Mouse (Mus musculus): ENCODE measurements at regions not wholly inside any gene's neighbourhood (a gene's known extent, or its start where the extent isn't known, plus 50 kb on each side); places are given as distances from the start of the nearest gene placed in this dataset.

DNA sequence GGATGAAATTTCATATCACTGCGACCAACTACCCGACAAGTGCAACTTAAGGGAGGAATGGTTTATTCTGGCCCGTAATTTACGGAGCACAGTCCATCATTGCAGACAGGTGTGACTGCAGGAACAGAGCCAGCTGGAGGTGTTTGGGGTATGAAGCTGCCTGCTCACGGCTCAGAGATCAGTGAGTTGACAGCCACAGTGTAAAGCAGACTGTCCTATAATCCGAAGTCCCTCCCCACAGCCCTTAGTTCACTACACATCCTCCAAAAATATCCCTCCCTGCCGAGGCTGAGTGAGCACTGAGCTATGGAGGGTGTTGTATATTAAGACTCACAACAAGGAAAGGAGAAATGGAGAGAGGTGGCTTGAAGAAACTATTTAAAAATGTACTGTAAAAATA lies 88.0 kb upstream of the Ednrb start:
- Histone ChIP-seq H3K4me3 (no peak overlapping the region), H3K36me3 (no peaks in the 10 kb centered on the region), H3K9me3 (no peaks in the 10 kb centered on the region), H3K27ac (no peak overlapping the region), H3K27me3 (ENCODE audit: insufficient read depth, poor library complexity, severe bottlenecking) (no peaks in the 10 kb centered on the region), H3K4me1 (no peaks in the 10 kb centered on the region)
- DNase-seq (ENCODE audit: low spot score), result no peak
- WGBS, result 74% methylated on average over 7 of the region's 7 CpGs

- 89% methylated on average over 11 of the region's 11 CpGs for WGBS
- no peaks in the 10 kb centered on the region for H3K36me3 ChIP-seq
Observed at GRCm38 (mm10) chr14:103929734-103930364, 85.6 kb upstream of the Ednrb start.

GRCm38 (mm10) chr14:103929155-103929729 lies 85.0 kb upstream of the Ednrb start:
- Histone ChIP-seq H3K36me3 (no peaks in the 10 kb centered on the region), H3K27me3 (ENCODE audit: insufficient read depth, poor library complexity, severe bottlenecking) (no peaks in the 10 kb centered on the region), H3K4me1 (no peaks in the 10 kb centered on the region), H3K4me3 (no peak overlapping the region), H3K9me3 (no peaks in the 10 kb centered on the region), H3K27ac (no peak overlapping the region)
- DNase-seq (ENCODE audit: low spot score), result no peak
- WGBS, result 74% methylated on average over 6 of the region's 6 CpGs

More at GRCm38 (mm10) chr14:103929734-103930364, 85.6 kb upstream of the Ednrb start:
- H3K4me1 ChIP-seq, result no peaks in the 10 kb centered on the region
- no peak for DNase-seq (ENCODE audit: low spot score)
- no peak overlapping the region for H3K27ac ChIP-seq
- H3K27me3 ChIP-seq (ENCODE audit: insufficient read depth, poor library complexity, severe bottlenecking), result no peaks in the 10 kb centered on the region
- H3K4me3 ChIP-seq, result no peak overlapping the region
- no peaks in the 10 kb centered on the region for H3K9me3 ChIP-seq

DNA sequence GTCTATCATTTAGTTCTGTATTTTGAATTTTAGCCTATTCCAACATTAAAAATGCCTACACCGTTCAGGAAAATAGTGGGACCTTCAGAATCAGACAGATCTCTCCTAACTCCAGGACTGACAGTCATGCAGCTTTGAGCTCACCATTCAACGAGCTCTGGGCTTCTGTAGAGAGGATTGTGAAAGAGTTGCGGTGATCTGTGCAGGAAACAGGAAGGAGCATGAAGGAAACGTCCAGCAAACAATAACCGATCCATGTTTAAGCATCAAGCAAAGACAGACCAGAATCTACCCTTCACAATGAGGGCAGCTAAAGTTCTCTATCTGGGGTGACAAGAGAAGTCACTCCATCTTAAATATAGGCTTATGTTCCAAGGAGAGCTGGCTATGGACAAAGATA lies 76.0 kb upstream of the Ednrb start:
- peaks cover 15% of the 10 kb centered on the region for H3K4me1 ChIP-seq
- H3K36me3 ChIP-seq, result no peaks in the 10 kb centered on the region
- H3K27me3 ChIP-seq (ENCODE audit: insufficient read depth, poor library complexity, severe bottlenecking), result no peaks in the 10 kb centered on the region
- 0 out of 2 replicates have a peak overlapping the region, but pooled peaks have one; percentile 25 for H3K27ac ChIP-seq
- WGBS, result 57% methylated on average over 5 of the region's 5 CpGs
- H3K4me3 ChIP-seq, result no peak overlapping the region
- no peaks in the 10 kb centered on the region for H3K9me3 ChIP-seq
- no peak for DNase-seq (ENCODE audit: low spot score)

GRCm38 (mm10) chr14:103919380-103919779 lies 75.2 kb upstream of the Ednrb start:
- H3K36me3 ChIP-seq, result no peaks in the 10 kb centered on the region
- no peaks in the 10 kb centered on the region for H3K27me3 ChIP-seq (ENCODE audit: insufficient read depth, poor library complexity, severe bottlenecking)
- 52% methylated on average over 4 of the region's 4 CpGs for WGBS
- H3K4me3 ChIP-seq, result no peak overlapping the region
- H3K4me1 ChIP-seq, result peaks cover 17% of the 10 kb centered on the region
- DNase-seq (ENCODE audit: low spot score), result no peak
- no peaks in the 10 kb centered on the region for H3K9me3 ChIP-seq
- H3K27ac ChIP-seq, result no peak overlapping the region

DNA sequence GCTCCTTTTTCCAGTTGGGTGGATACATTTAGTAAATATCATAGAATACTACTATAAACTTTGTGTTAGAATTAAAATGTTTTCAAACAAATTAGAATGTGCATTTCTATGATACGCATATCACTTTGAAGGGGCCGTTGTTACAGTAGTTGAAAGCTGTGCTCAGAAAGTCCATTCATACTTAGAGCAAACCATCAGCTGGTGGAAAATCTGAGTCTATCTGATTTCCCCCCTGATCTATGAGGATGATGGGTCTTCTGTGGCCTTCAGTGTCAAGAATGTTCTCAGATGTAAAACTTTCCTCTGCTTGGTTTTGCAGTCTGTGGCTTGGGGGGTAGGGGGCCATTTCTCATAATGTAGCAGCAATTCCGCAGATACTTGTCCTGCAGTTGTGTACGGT lies 69.3 kb upstream of the Ednrb start:
- Histone ChIP-seq H3K36me3 (no peaks in the 10 kb centered on the region), H3K27me3 (ENCODE audit: insufficient read depth, poor library complexity, severe bottlenecking) (no peaks in the 10 kb centered on the region), H3K4me1 (peaks cover 3% of the 10 kb centered on the region; the same call in 1 of the 2 replicates), H3K4me3 (no peak overlapping the region), H3K9me3 (no peaks in the 10 kb centered on the region), H3K27ac (no peak overlapping the region)
- WGBS, result 88% methylated on average over 4 of the region's 4 CpGs
- no peak for DNase-seq (ENCODE audit: low spot score)

DNA sequence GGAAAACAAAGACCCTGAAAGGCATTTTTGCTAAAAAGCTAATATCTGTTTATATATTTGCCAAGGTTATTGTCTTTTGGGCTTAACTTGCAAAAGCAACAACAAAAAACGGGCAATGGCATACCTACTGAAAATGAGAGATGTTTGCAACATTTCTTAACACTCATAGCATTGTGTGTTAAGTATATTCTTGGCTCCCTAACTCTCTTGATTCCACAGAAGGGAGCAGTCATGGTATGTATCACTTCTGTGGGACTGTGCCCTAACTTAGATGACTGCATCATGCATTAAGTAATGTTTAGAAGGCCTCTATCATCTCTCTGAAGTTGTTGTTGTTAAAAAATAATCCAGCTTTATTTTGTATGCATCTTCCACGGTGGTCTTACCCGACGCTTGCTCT lies 67.5 kb upstream of the Ednrb start:
- Histone ChIP-seq H3K36me3 (no peaks in the 10 kb centered on the region), H3K4me3 (no peak overlapping the region), H3K9me3 (no peaks in the 10 kb centered on the region), H3K27ac (no peak overlapping the region), H3K4me1 (peaks cover 3% of the 10 kb centered on the region; the same call in 1 of the 2 replicates), H3K27me3 (ENCODE audit: insufficient read depth, poor library complexity, severe bottlenecking) (no peaks in the 10 kb centered on the region)
- 83% methylated on average over 4 of the region's 4 CpGs for WGBS
- no peak for DNase-seq (ENCODE audit: low spot score)

GRCm38 (mm10) chr14:103911280-103911679 lies 67.1 kb upstream of the Ednrb start:
- no peak for DNase-seq (ENCODE audit: low spot score)
- 83% methylated on average over 1 of the region's 1 CpGs for WGBS
- no peak overlapping the region for H3K4me3 ChIP-seq
- peaks cover 3% of the 10 kb centered on the region; the same call in 1 of the 2 replicates for H3K4me1 ChIP-seq
- no peaks in the 10 kb centered on the region for H3K36me3 ChIP-seq
- H3K9me3 ChIP-seq, result no peaks in the 10 kb centered on the region
- H3K27me3 ChIP-seq (ENCODE audit: insufficient read depth, poor library complexity, severe bottlenecking), result no peaks in the 10 kb centered on the region
- H3K27ac ChIP-seq, result no peak overlapping the region

- no peak for DNase-seq (ENCODE audit: low spot score)
- Histone ChIP-seq H3K27me3 (ENCODE audit: insufficient read depth, poor library complexity, severe bottlenecking) (no peaks in the 10 kb centered on the region), H3K36me3 (no peaks in the 10 kb centered on the region), H3K9me3 (no peaks in the 10 kb centered on the region), H3K27ac (no peak overlapping the region), H3K4me3 (no peak overlapping the region), H3K4me1 (peaks cover 5% of the 10 kb centered on the region; the same call in 1 of the 2 replicates)
- 43% methylated on average over 2 of the region's 2 CpGs for WGBS
Observed at GRCm38 (mm10) chr14:103906417-103907070, 62.3 kb upstream of the Ednrb start.

- 75% methylated on average over 2 of the region's 2 CpGs for WGBS
- Histone ChIP-seq H3K27ac (no peak overlapping the region), H3K4me3 (no peak overlapping the region), H3K4me1 (peaks cover 10% of the 10 kb centered on the region; the same call in 1 of the 2 replicates), H3K9me3 (no peaks in the 10 kb centered on the region), H3K27me3 (ENCODE audit: insufficient read depth, poor library complexity, severe bottlenecking) (no peaks in the 10 kb centered on the region), H3K36me3 (no peaks in the 10 kb centered on the region)
- DNase-seq (ENCODE audit: low spot score), result no peak
Observed at GRCm38 (mm10) chr14:103900817-103901216, 56.6 kb upstream of the Ednrb start.

DNA sequence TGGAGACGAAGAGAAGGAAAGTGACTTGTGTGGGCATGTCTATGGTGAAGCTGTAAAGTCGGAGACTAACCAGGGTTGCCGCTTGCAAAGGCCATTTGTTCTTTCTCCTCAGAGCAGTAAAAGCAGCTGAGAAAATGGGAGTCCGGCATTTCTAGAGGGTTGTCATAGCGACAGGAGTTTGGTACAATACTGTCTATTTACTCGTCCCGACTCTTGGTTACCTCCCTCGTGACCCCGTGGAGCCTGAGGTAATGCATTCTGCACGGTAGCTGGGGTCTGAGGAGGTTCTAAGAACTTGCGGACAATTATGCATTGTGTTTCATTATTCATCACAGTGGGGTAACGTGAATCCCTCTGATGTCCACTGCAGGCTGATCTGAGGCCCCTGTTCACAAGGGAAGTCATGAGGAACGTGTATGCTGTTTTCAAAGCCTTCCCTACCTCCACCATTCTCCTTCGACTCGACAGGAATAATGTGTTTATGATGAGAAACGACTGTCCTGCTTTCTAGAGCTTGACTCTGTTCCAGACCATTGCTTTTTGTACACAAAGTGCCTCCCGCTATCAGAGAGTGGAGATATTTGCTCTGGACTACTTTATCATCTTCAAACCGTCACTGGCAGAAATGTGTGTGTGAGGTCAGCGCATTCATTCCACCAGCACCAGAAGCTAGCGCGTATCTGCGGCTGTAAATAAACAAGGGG lies 55.1 kb upstream of the Ednrb start:
- peak overlapping the region; percentile 77; the same call in 1 of the 2 replicates for H3K27ac ChIP-seq

DNA sequence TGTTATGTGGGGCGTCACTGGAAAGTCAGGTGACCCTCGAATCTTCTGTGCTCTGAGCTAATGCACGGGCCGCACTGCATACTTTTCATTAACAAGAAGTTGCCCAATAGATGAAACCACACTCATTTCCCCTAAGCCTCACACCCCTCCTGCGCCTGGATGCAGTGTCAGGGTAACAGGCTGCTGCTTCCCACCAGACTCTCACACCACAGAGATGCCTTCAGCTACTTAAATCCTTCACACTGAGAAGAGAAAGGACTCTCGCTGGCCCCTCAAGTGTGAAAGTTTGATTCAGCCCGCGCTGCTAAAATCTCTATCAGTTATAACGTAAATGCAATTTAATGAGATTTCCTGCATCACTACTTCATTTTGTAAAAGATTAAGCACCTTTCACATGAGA lies 54.5 kb upstream of the Ednrb start:
- peak overlapping the region; percentile 77; the same call in 1 of the 2 replicates for H3K27ac ChIP-seq
- 37% methylated on average over 9 of the region's 9 CpGs for WGBS
- peak overlapping the region; percentile 45; the same call in 1 of the 2 replicates for H3K4me3 ChIP-seq
- H3K36me3 ChIP-seq, result no peaks in the 10 kb centered on the region
- DNase-seq (ENCODE audit: low spot score), result peak; percentile 77
- peaks cover 5% of the 10 kb centered on the region; the same call in 1 of the 2 replicates for H3K4me1 ChIP-seq
- H3K9me3 ChIP-seq, result no peaks in the 10 kb centered on the region
- H3K27me3 ChIP-seq (ENCODE audit: insufficient read depth, poor library complexity, severe bottlenecking), result no peaks in the 10 kb centered on the region

More for the DNA sequence above, 55.1 kb upstream of the Ednrb start:
- Histone ChIP-seq H3K4me3 (peak overlapping the region; percentile 45), H3K27me3 (ENCODE audit: insufficient read depth, poor library complexity, severe bottlenecking) (no peaks in the 10 kb centered on the region), H3K4me1 (peaks cover 10% of the 10 kb centered on the region; the same call in 1 of the 2 replicates), H3K36me3 (no peaks in the 10 kb centered on the region), H3K9me3 (no peaks in the 10 kb centered on the region)
- peak; percentile 80 for DNase-seq (ENCODE audit: low spot score)
- 26% methylated on average over 22 of the region's 22 CpGs for WGBS

DNA sequence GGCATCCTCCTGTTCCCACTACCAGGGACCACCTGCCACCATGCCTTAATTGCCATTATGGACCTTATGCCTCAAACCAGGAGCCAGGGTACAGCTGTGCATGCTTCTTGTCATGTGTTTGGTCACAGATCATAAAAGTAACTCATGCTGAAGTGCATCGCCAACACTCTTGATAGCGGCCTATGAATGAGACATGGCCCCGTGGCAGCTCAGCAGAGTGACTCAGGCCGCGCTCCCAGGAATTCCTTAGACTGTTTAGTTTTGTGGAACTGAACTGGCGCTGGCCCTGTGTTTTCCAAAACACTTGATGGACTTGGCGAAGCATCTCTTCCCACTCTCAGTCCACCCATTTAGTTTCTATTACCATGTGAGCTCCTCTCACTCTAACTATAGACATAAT lies 51.1 kb upstream of the Ednrb start:
- no peak for DNase-seq (ENCODE audit: low spot score)
- Histone ChIP-seq H3K9me3 (no peaks in the 10 kb centered on the region), H3K27ac (no peak overlapping the region), H3K4me1 (peaks cover 5% of the 10 kb centered on the region; the same call in 1 of the 2 replicates), H3K4me3 (no peak overlapping the region), H3K27me3 (ENCODE audit: insufficient read depth, poor library complexity, severe bottlenecking) (no peaks in the 10 kb centered on the region), H3K36me3 (no peaks in the 10 kb centered on the region)
- WGBS, result 85% methylated on average over 7 of the region's 7 CpGs

Data from heart, embryonic 10.5 days (tissue).